Mouse (Mus musculus) adrenal gland, adult 8-10 months (tissue): ENCODE data around the gene Usp9y. TPM values are rescaled to one million over a fixed set of nuclear protein-coding genes. Genes with fewer than 3 reads are reported as not detected.

Experiments
- DNase-seq: peaks from one replicate; pipeline ENCODE4 v3.0.0; 2022
- total RNA-seq, 4 experiments: library from RNA; stranded (reverse); gene quantifications; 2 replicates each; pipeline ENCODE4 v1.2.4; 2022

The Usp9y gene
- not detected for total RNA-seq

DNA sequence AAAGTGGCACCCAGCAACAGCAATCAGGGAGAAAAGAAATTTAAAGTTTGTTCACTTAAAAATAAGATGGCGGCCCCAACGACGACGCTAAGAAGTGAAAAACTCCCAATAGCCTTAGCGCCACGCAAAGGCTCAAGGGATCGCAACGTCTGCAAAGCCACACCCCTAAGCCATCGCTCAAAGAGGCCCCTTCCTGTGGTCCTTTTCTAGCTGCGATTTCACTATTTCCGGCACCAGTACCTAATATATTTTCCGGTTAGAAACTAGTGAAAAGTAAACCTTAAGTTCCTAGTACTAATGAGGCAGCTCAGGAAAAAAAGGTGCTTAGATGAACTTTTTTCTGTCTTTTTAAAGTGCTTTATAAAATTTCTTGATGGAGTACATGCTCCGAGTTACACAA, at the start of gene Usp9y:
Usp9y (minus strand) TSS at position 101 of the 400 bp plus-strand sequence.
- no peak for DNase-seq

DNA sequence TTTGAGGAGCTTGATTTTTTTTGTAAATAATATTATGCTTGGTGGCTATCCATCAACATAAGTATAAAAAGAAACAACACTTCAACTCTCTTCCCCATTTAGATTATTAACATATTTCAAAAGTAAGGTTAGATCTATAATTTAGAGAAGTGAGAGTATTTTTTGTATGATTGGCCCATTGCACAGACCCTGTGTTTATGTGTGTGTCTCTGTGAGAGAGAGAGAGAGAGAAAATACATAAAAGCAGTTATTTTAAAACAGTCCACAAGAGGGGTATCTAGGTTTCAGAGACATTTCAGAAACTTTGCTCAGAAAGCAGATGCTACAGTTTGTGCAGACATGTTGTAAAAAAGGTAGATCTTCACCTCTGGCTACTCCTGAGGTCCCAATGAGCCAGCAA, 165.9 kb downstream of the Usp9y start:
- DNase-seq: no peak

DNA sequence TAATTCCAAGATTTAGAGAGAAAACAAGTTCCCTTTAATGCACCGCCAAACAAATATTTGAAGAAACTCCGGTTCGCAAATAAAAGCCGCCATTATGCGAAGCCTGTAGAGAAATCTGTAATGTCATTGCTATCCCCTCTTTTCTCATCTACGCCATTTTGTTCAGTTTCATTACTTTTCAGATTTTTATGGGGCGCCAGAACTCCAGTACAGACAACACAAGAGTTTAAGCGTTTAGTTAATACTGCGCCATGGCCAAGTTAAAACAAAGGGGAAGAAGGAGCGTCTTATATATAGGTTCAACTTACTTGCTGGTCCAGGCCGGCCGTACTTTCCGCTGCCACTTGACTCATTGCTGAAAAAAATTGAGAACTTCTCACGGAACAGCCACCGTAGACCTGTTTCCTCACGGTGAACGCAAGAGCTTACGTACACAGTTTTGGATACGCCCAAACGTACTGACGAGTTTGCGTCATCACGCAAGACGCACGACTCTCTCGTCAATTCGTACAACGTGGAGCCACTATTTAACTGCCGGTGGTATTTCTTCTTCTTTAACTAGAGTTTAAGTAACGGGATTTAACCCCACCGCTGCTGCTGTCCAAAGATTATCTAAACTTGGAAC, 173.3 kb downstream of the Usp9y start, which contains the start of gene Ddx3y:
Ddx3y (minus strand) TSS at position 459 of the 625 bp plus-strand sequence.
- DNase-seq: no peak

DNA sequence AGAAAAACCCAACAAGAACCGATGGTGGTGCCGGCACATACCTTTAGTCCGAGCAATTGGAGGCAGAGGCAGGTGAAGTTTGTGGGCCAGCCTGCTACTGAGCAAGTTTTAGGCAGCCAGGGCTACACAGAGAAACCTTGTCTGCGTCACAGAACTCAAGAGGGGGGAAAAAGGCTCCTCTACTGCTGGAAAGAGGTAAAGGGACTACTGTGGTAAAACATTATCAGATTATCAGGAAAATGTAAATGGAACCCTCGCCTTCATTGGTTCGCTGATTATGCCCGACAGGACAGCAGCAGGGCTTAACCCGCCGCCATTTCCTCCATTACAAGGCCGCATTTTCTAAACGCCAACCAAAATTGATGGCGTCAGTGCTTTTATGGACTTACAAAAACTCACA, 173.8 kb downstream of the Usp9y start:
- no peak for DNase-seq

Other genes with a start within 250 kb of the Usp9y start
- 10 to 100 TPM in 2 of 4 experiments, not detected in 2; 40.5 to 49.4 TPM for gene Uty, start 214.0 kb downstream of the Usp9y start, total RNA-seq
- 10 to 100 TPM in 2 of 4 experiments, not detected in 2; 91.1 to 98.4 TPM for gene Ddx3y, start 173.2 kb downstream of the Usp9y start, total RNA-seq